Mouse (Mus musculus) kidney, adult 2 months (tissue): Measurements from ENCODE around the gene Smim1. TPM values are rescaled to one million over a fixed set of nuclear protein-coding genes. Genes with fewer than 3 reads are reported as not detected.

Source experiments
- DNase-seq: peaks from one replicate; pipeline ENCODE4 v3.0.0; 2021
- H3K27ac ChIP-seq: fragments of 200-500 bp; 2 replicates; pipeline ENCODE4 v1.5.1; 2012; ENCODE audit warnings: low read depth, low read length, control low read depth, inconsistent platforms; ENCODE audit not compliant: insufficient read depth
- H3K27me3 ChIP-seq: fragments of 200-500 bp; replicated peaks from 2 replicates; pipeline ENCODE4 v1.6.1; 2012; ENCODE audit warnings: mild to moderate bottlenecking, moderate library complexity, low read length, inconsistent platforms; ENCODE audit not compliant: control insufficient read depth, insufficient read depth
- H3K36me3 ChIP-seq: fragments of 200-500 bp; 2 replicates; pipeline ENCODE4 v1.6.1; 2012; ENCODE audit warnings: mild to moderate bottlenecking, moderate library complexity, low read length, inconsistent platforms; ENCODE audit not compliant: control insufficient read depth, insufficient read depth
- H3K4me1 ChIP-seq: fragments of 200-500 bp; 2 replicates; pipeline ENCODE4 v1.6.1; 2011; ENCODE audit warnings: low read length; ENCODE audit not compliant: control insufficient read depth, insufficient read depth
- H3K4me3 ChIP-seq: fragments of 200-500 bp; 2 replicates; pipeline ENCODE4 v1.5.1; 2011; ENCODE audit warnings: mild to moderate bottlenecking, low read depth, low read length, control low read depth; ENCODE audit not compliant: insufficient read depth
- CTCF ChIP-seq: fragments of 200-500 bp; conservative IDR thresholded peaks from 2 replicates; pipeline ENCODE4 v1.5.1; 2011; ENCODE audit warnings: low read depth, mild to moderate bottlenecking, control low read depth, low read length, moderate library complexity, mixed read lengths; ENCODE audit not compliant: insufficient read depth, insufficient read length
- POLR2A ChIP-seq: fragments of 200-500 bp; IDR thresholded peaks from one replicate; pipeline ENCODE4 v1.6.1; 2011; ENCODE audit warnings: low read depth, low read length, control low read depth
- WGBS: fragments of 180-500 bp; shearing (Covaris S2); methylation state at CpG from one replicate; pipeline ENCODE4 v1.1.7; 2018; 5-methylcytosine and 5-hydroxymethylcytosine counted together
- polyA plus RNA-seq: library from polyadenylated mRNA; depleted of rRNA; stranded (reverse); fragments of >200 nt; gene quantifications from 2 replicates; pipeline ENCODE4 v1.2.3, GENCODE M21; 2012

Smim1 gene
- polyA plus RNA-seq, 1 experiment, result 294 TPM

DNA sequence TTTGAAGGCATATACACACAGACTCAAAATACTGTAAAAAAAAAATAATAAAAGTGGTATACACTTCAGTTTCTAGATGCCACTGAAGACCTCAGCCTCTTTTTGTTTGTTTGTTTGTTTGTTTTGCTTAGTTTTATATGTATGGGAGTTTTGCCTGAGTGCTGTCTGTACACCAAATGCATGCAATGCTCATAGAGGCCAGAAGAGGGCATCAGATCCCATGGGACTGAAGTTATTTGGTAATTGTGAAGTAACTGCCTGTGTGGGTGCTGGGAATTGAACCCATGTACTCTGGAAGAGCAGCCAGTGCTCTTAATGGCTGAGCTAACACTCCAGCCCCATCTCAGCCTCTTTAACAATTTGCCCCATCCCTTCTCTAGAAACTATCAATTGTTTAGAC is 2.6 kb upstream of the Smim1 start:
- TF ChIP-seq CTCF (peak; percentile 37; the same call in 1 of the 2 replicates), POLR2A (no peak)

DNA sequence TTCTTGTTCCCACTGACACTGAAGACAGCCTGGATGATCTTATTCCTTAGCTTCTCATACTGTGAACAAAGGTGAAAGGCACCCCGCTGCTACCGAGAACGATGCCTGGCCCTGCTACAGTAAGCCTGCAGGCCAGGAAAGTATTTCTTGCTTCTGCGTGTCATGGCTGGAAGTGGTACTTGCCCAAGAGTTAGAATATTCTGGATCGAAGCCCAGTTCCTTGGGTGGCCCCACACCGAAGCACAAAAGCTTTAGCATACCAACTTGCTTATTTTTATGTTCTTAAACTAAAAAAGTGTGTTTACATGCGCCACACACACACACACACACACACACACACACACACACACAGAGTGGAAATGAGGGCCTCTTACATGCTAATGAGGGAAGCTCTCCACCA is 2.0 kb upstream of the Smim1 start:
- whole genome bisulfite sequencing, result 75% methylated on average over 7 of the region's 7 CpGs
- H3K27ac ChIP-seq, result no peak overlapping the region

More for the DNA sequence above, 2.6 kb upstream of the Smim1 start:
- Histone ChIP-seq H3K27ac (no peak overlapping the region), H3K4me1 (peaks cover 5% of the 10 kb centered on the region; the same call in 1 of the 2 replicates), H3K27me3 (no peaks in the 10 kb centered on the region), H3K4me3 (no peak overlapping the region), H3K36me3 (no peaks in the 10 kb centered on the region)
- DNase-seq, result no peak

DNA sequence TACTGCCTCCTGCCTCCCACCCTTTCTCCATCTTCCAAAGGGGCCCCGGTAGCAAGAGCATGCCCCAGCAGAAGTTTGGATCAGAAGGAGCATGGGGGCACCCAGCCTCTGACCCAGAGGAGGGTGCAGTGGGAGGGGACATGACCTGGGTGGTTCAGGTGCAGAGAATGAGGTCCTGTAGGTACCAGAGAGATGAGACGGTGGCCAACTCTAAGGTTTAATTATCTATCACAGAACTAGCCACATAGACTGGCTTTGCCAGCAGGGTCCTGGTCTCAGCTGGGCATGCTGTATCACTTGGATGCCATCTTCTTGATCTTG is 371 bp upstream of the Smim1 start:
- H3K36me3 ChIP-seq, result no peaks in the 10 kb centered on the region; the same call in 1 of the 2 replicates
- no peaks in the 10 kb centered on the region for H3K27me3 ChIP-seq
- peaks cover 24% of the 10 kb centered on the region for H3K4me1 ChIP-seq
- no peak overlapping the region; the same call in 1 of the 2 replicates for H3K27ac ChIP-seq
- 9% methylated on average over 2 of the region's 2 CpGs for WGBS
- no peak for DNase-seq
- H3K4me3 ChIP-seq, result peak overlapping the region; percentile 65
- TF ChIP-seq POLR2A (no peak), CTCF (no peak)

More for the DNA sequence above, 2.0 kb upstream of the Smim1 start:
- H3K36me3 ChIP-seq, result no peaks in the 10 kb centered on the region; the same call in 1 of the 2 replicates
- H3K4me1 ChIP-seq, result peaks cover 11% of the 10 kb centered on the region; the same call in 1 of the 2 replicates
- no peaks in the 10 kb centered on the region for H3K27me3 ChIP-seq
- no peak for DNase-seq
- no peak overlapping the region for H3K4me3 ChIP-seq
- no peak for TF ChIP-seq CTCF
- TF ChIP-seq POLR2A, result no peak

DNA sequence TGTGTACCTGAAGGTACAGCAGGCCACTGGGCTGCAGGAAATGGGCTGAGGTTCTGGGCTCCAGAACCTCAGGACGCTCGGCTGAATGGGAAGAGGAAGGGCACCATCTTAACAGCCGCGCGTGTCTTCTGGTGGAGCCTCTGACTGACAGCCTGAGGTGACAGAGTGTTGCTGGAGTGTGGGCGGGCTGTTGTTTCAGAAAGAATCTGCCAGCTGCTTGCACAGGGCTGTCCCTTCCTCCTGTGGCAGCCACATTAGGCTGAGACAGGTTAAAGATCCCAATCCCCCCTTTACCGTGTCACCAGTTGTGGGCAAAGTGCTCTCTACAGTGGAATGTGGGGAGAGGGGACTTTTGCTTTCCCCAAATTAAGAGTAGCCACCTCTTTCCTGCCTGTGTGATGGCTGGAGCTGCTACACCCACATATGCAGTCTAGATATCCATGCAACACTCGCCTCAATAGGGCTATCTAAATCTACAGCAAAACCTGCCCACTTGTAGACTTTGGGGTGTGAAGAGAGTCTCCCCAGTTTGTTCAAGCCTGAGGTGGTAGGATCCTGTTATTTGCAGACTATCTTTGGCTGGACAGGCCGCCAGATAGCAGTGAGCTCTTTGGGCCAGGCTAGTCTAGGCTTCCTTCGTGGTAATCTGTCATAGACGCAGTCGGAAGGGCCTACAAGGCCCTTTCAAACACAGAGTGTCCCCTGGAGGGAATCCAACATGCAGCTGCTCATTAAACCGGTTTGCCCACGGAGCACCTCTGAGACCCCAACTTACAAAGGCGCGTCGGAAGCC is 1.1 kb downstream of the Smim1 start:
- peak; percentile 49 for DNase-seq
- no peaks in the 10 kb centered on the region; the same call in 1 of the 2 replicates for H3K36me3 ChIP-seq
- 31% methylated on average over 17 of the region's 17 CpGs for WGBS
- TF ChIP-seq CTCF (no peak), POLR2A (no peak)
- peak overlapping the region; percentile 65 for H3K4me3 ChIP-seq
- peaks cover 24% of the 10 kb centered on the region for H3K4me1 ChIP-seq
- peak overlapping the region; percentile 78 for H3K27ac ChIP-seq
- no peaks in the 10 kb centered on the region for H3K27me3 ChIP-seq

DNA sequence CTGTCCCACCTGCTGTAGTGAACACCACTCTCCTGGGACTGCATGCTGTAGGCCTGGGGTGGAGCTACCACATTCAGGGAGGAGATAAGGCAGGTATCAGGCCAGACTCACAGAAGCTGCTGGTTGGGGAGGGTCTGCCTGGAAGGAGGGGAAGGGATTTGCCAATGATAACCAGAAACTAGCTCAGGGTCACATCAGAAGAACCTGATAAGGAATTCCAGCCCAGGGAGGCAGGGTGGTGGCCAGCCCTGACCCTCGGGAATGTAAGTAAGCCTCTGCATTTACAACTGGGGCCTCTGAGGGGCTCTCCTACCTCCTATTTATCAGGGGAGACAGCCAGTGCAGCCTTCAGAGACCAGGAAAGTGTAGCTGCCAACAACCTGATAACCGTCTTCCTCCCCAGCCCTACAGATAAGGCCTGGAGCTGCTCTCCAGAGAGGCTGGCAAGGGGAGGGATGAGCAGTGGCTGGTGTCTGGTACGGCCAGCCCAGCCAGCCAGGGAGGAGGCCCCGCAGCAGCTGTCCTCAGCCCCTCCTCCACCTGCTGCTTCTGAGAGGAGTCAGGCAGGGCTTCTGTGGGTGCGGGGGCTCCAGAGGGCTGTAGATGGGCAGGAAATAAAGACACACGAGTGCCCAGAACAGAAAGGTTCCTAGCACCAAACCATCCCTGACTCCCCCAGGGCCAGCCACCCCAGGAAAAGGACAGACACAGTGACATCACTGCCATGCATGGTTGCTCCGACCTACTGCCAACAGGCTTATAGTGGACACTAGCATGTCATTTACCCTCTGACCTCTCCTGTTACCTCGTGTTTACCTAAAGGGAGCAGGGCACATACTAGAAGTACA is 2.1 kb downstream of the Smim1 start:
- 24% methylated on average over 8 of the region's 8 CpGs for WGBS
- Histone ChIP-seq H3K27ac (peak overlapping the region; percentile 78), H3K4me3 (peak overlapping the region; percentile 65), H3K4me1 (peaks cover 24% of the 10 kb centered on the region), H3K36me3 (no peaks in the 10 kb centered on the region; the same call in 1 of the 2 replicates), H3K27me3 (no peaks in the 10 kb centered on the region)
- no peak for TF ChIP-seq CTCF
- no peak for TF ChIP-seq POLR2A
- peak; percentile 66 for DNase-seq

DNA sequence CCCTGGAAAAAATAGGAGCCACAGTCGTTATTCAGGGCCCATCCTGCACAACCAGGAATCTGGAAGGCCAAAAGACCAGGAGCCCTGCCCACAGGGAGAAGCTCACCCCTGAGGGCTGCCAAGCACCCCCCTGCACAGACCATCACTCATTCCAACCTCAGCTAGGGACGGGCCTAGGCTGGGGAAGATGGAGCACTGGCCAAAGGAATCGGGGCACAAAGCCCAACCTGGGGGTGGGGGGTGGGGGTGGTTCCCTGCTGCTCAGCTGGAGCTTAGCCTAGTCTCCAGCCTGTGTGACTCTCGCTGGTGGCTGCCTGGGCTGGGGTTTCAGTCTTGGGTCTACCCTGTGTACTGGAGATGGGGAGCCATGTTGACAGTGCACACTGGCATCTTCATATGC is 3.2 kb downstream of the Smim1 start:
- peaks cover 24% of the 10 kb centered on the region for H3K4me1 ChIP-seq
- peak overlapping the region; percentile 78 for H3K27ac ChIP-seq
- 15% methylated on average over 4 of the region's 4 CpGs for WGBS
- no peaks in the 10 kb centered on the region for H3K27me3 ChIP-seq
- H3K4me3 ChIP-seq, result no peak overlapping the region
- no peak for TF ChIP-seq POLR2A
- TF ChIP-seq CTCF, result no peak
- no peak for DNase-seq
- H3K36me3 ChIP-seq, result no peaks in the 10 kb centered on the region; the same call in 1 of the 2 replicates

DNA sequence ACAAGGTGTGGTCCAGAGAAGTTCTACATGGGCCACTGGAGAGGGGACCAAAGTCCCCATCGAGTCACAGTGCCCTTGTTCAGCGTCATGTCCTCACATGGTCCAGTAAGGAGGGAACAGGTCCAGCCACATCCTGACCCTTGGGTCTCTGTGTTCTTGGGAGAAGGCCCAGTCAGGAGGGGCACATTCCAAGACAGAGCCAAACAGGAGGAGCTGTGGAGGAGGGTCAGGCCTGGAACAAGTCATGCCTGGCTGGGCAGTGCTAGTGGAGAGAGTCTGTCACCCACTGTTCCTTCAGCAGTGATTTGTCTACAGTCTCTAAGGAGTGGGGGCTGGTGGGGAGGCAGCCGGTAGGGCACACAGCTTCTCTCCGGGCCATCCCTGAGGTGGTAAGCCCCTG is 3.6 kb downstream of the Smim1 start:
- no peaks in the 10 kb centered on the region for H3K27me3 ChIP-seq
- peak; percentile 96 for DNase-seq
- H3K4me3 ChIP-seq, result no peak overlapping the region
- H3K36me3 ChIP-seq, result no peaks in the 10 kb centered on the region; the same call in 1 of the 2 replicates
- no peak for TF ChIP-seq CTCF
- TF ChIP-seq POLR2A, result no peak
- peak overlapping the region; percentile 53 for H3K27ac ChIP-seq
- 28% methylated on average over 4 of the region's 4 CpGs for WGBS
- H3K4me1 ChIP-seq, result peaks cover 24% of the 10 kb centered on the region
